Mouse (Mus musculus) intestine, embryonic 14.5 days (tissue): ENCODE results near the gene Ranbp9. TPM values are rescaled to one million over a fixed set of nuclear protein-coding genes. Genes with fewer than 3 reads are reported as not detected.

Experiments
- ATAC-seq: fragments of 200-750 bp; cut with Nextera tagmentation; replicated peaks from 2 replicates; pipeline ENCODE4 v1.8.0; 2017; ENCODE audit warnings: low read depth, moderate number of reproducible peaks, moderate TSS enrichment, moderate library complexity; ENCODE audit not compliant: low FRiP score, low TSS enrichment
- DNase-seq: peaks from one replicate; pipeline ENCODE4 v3.0.0-alpha.2; 2018; ENCODE audit warnings: low spot score
- H3K27ac ChIP-seq: fragments of 300-500 bp; sonication (generic); 2 replicates; pipeline ENCODE4 v1.5.1; 2014; ENCODE audit warnings: low read depth, mild to moderate bottlenecking, control low read depth
- H3K27me3 ChIP-seq: fragments of 300-500 bp; sonication (generic); replicated peaks from 2 replicates; pipeline ENCODE4 v1.6.1; 2014; ENCODE audit warnings: low read length, control low read depth; ENCODE audit not compliant: control insufficient read depth, insufficient read depth
- H3K36me3 ChIP-seq: fragments of 300-500 bp; sonication (generic); 2 replicates; pipeline ENCODE4 v1.6.1; 2014; ENCODE audit warnings: low read length, control low read depth; ENCODE audit not compliant: control insufficient read depth, insufficient read depth
- H3K4me1 ChIP-seq: fragments of 300-500 bp; sonication (generic); replicated peaks from 2 replicates; pipeline ENCODE4 v1.6.1; 2014; ENCODE audit warnings: low read length, control low read depth, mixed read lengths; ENCODE audit not compliant: control insufficient read depth, insufficient read depth
- H3K4me2 ChIP-seq: fragments of 300-500 bp; sonication (generic); 2 replicates; pipeline ENCODE4 v1.6.1; 2014; ENCODE audit warnings: low read length
- H3K4me3 ChIP-seq: fragments of 300-500 bp; sonication (generic); 2 replicates; pipeline ENCODE4 v1.5.1; 2014; ENCODE audit warnings: low read depth, low read length, control low read depth, mixed read lengths
- H3K9ac ChIP-seq: fragments of 300-500 bp; sonication (generic); 2 replicates; pipeline ENCODE4 v1.6.1; 2014; ENCODE audit warnings: mild to moderate bottlenecking, low read length
- H3K9me3 ChIP-seq: fragments of 300-500 bp; sonication (generic); 2 replicates; pipeline ENCODE4 v1.6.1; 2016; ENCODE audit warnings: low read length, control low read depth; ENCODE audit not compliant: control insufficient read depth
- WGBS: fragments of 180-500 bp; shearing (Covaris S2); extraction: QIAGEN DNeasy Blood & Tissue Kit; methylation state at CpG from one replicate; pipeline ENCODE4 v1.1.7; 2014; 5-methylcytosine and 5-hydroxymethylcytosine counted together
- polyA plus RNA-seq: library from polyadenylated mRNA; unstranded; fragments of >200 nt; fragmentation: Nextera tagmentation; extraction: Ambion mirVana; gene quantifications from 2 replicates; pipeline ENCODE4 v1.2.1, GENCODE M21; 2014

Gene Ranbp9
- polyA plus RNA-seq, result 11.0 and 11.1 TPM in 2 replicates

- H3K4me1 ChIP-seq, result peaks cover 21% of the 10 kb centered on the region
- peak; percentile 87 for ATAC-seq
- under 1% methylated on average over 105 of the region's 132 CpGs for WGBS
- no peaks in the 10 kb centered on the region for H3K9me3 ChIP-seq
- peak within 1 kb of the TSS; percentile 99 for H3K27ac ChIP-seq
- H3K4me2 ChIP-seq, result peak within 1 kb of the TSS; percentile 64
- peak; percentile 87 for DNase-seq
- H3K9ac ChIP-seq, result peak within 1 kb of the TSS; percentile 97
- peak within 1 kb of the TSS; percentile 98 for H3K4me3 ChIP-seq
- no peaks in the 10 kb centered on the region for H3K27me3 ChIP-seq
- no peaks in the 10 kb centered on the region for H3K36me3 ChIP-seq
Measured at GRCm38 (mm10) chr13:43480957-43481858, at the start of gene Ranbp9. TSS of gene Ranbp9 (minus strand) at chr13:43481282.

DNA sequence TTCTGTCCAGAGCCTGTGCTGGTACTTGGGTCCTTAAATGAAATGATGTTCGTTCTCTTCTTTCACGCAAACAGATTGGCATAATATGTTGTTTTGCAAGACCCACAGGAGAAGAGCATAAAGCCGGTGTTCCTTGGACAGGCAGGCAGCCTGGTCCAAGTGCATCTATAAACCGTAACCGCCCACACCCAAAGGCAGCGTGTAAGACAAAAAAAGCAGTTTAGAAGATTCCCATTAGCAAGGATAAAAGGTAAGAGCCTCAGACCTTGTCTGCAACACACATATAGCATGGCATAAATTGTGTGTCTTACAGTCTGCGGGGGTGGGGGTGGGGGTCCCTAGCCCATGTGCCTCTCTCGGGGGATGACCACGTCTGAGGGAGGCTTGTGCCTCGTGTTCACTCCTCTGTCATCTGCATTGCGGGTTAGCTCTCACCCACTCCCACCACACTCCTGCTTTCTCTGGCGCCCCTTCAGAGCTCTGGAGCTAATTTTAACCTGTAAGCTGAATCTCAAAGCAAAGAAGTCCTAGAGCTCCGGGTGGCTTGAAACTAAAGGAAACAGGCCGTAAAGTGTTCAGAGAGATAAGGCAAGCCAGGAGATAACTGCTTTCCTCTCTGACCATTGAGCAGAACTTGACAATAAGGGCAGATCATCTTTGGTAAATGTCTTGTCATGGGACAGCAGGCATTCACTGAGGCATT is 49.2 kb upstream of the Ranbp9 start:
- WGBS, result 63% methylated on average over 14 of the region's 14 CpGs
- ATAC-seq (no peak), DNase-seq (no peak)
- Histone ChIP-seq H3K4me3 (no peak overlapping the region), H3K9me3 (no peaks in the 10 kb centered on the region), H3K4me2 (no peak overlapping the region), H3K4me1 (peaks cover 11% of the 10 kb centered on the region), H3K9ac (no peak overlapping the region), H3K27ac (no peak overlapping the region), H3K27me3 (no peaks in the 10 kb centered on the region), H3K36me3 (no peaks in the 10 kb centered on the region)

GRCm38 (mm10) chr13:43526289-43526688 is 45.2 kb upstream of the Ranbp9 start:
- no peaks in the 10 kb centered on the region for H3K27me3 ChIP-seq
- no peak overlapping the region for H3K9ac ChIP-seq
- ATAC-seq, result no peak
- no peaks in the 10 kb centered on the region for H3K9me3 ChIP-seq
- H3K4me2 ChIP-seq, result no peak overlapping the region
- no peaks in the 10 kb centered on the region for H3K36me3 ChIP-seq
- H3K4me1 ChIP-seq, result peaks cover 24% of the 10 kb centered on the region
- H3K27ac ChIP-seq, result peak overlapping the region; percentile 87
- DNase-seq, result no peak
- 68% methylated on average over 5 of the region's 5 CpGs for WGBS
- H3K4me3 ChIP-seq, result no peak overlapping the region

DNA sequence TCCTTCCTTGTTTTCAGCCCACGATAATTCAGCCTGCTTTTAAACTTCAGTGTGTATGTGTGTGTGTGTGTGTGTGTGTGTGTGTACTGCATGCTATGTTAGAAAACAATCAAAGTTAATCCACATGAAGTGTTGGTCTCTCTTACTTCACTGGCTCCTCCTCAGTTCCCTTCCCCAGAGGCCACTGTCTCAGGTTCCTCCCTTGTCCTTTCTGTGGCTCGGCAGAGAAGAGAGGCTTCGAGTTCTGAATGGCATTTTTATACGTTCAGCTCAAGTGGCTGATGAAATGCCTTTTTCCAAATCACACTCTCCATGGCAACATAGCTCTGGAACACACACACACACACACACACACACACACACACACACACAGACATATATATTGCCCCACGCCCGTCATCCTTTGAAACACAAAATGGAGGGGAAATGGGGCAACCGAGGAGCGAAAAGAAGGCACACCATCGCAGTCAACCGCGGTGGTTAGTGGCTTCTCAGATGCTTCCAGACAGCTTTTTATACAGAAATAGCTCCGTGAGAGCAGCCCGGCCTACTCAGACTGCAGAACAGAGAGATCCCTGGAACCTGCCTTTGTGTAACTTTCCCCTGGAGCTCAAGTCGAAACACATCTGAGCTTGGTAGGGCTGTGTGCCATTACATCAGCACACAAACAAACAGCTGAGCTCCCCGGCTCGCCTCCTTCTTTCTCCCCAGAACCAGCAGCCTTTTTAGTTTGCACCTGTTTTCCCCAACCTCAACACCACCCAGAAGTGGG is 44.5 kb upstream of the Ranbp9 start:
- Histone ChIP-seq H3K4me1 (peaks cover 22% of the 10 kb centered on the region), H3K9ac (no peak overlapping the region)
- 42% methylated on average over 16 of the region's 16 CpGs for WGBS

DNA sequence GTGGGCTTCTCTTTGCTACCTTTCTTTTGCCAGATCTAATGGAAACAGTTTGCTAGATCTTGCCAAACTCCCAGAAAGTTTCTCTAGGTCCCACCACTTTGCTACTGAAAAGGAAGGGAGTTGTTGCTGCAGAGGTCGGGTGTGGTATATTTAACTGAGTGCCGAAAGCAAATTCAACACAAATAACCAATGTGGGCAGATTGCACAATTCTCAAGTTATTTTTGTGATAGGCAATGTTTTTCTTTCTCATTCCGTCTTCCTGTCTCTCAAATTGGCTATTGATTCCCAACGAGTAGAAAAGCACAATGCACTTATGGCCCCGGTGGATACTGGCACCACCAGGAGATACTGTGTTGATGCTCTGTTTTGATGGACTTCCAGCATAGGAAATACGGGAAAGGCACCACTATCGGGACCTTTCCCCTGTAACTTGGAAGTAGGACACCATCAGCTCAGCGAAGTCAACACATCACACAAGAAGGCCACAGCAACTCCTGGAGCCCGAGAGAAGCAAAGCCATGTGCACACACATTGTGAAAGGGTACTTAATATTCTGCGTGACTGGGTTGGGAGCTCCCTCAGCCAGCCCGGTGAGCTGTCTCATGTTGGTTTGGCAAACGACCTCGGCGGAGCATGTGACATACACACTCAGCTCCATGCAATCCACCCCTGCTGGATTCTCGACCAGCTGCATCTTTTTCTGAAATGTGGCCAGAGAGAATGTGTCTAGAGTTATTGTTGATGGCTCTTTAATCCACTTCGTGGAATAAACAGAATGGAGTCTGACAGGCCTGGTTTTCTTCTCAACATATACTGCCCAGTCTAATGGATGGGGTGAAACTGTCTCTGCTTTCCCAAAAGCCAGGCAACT is 43.6 kb upstream of the Ranbp9 start:
- H3K4me1 ChIP-seq, result peaks cover 22% of the 10 kb centered on the region
- WGBS, result 39% methylated on average over 16 of the region's 16 CpGs
- no peaks in the 10 kb centered on the region for H3K9me3 ChIP-seq
- H3K27me3 ChIP-seq, result no peaks in the 10 kb centered on the region
- H3K4me2 ChIP-seq, result 0 out of 2 replicates have a peak overlapping the region, but pooled peaks have one; percentile 22
- H3K4me3 ChIP-seq, result no peak overlapping the region
- H3K36me3 ChIP-seq, result no peaks in the 10 kb centered on the region
- H3K9ac ChIP-seq, result no peak overlapping the region
- ATAC-seq (peak; percentile 82), DNase-seq (peak; percentile 69)
- peak overlapping the region; percentile 87 for H3K27ac ChIP-seq

More for the DNA sequence above, 44.5 kb upstream of the Ranbp9 start:
- H3K4me2 ChIP-seq, result peak overlapping the region; percentile 22; the same call in 1 of the 2 replicates
- H3K27me3 ChIP-seq, result no peaks in the 10 kb centered on the region
- peak overlapping the region; percentile 87 for H3K27ac ChIP-seq
- no peak overlapping the region for H3K4me3 ChIP-seq
- no peaks in the 10 kb centered on the region for H3K36me3 ChIP-seq
- ATAC-seq (0 out of 2 replicates have a peak, but pooled peaks have one; percentile 20), DNase-seq (peak; percentile 66)
- H3K9me3 ChIP-seq, result no peaks in the 10 kb centered on the region

GRCm38 (mm10) chr13:43523906-43524480 is 42.9 kb upstream of the Ranbp9 start:
- Histone ChIP-seq H3K4me1 (peaks cover 22% of the 10 kb centered on the region), H3K36me3 (no peaks in the 10 kb centered on the region), H3K9ac (no peak overlapping the region), H3K4me2 (no peak overlapping the region), H3K27me3 (no peaks in the 10 kb centered on the region), H3K27ac (peak overlapping the region; percentile 87; the same call in 1 of the 2 replicates), H3K9me3 (no peaks in the 10 kb centered on the region), H3K4me3 (no peak overlapping the region)
- 64% methylated on average over 7 of the region's 7 CpGs for WGBS
- no peak for DNase-seq
- no peak for ATAC-seq

- no peak overlapping the region for H3K4me3 ChIP-seq
- H3K4me1 ChIP-seq, result peaks cover 22% of the 10 kb centered on the region
- WGBS, result 92% methylated on average over 5 of the region's 5 CpGs
- DNase-seq (no peak), ATAC-seq (no peak)
- no peak overlapping the region for H3K9ac ChIP-seq
- no peaks in the 10 kb centered on the region for H3K27me3 ChIP-seq
- no peak overlapping the region for H3K27ac ChIP-seq
- no peak overlapping the region for H3K4me2 ChIP-seq
- no peaks in the 10 kb centered on the region for H3K36me3 ChIP-seq
- no peaks in the 10 kb centered on the region for H3K9me3 ChIP-seq
Measured at GRCm38 (mm10) chr13:43521940-43522339, 40.9 kb upstream of the Ranbp9 start.
